Mouse (Mus musculus) testis, adult 10 weeks (tissue): ENCODE results near the gene Srcin1. TPM values are rescaled to one million over a fixed set of nuclear protein-coding genes. Genes with fewer than 3 reads are reported as not detected.

Experiments used
- polyA plus RNA-seq: library from polyadenylated mRNA; stranded (reverse); fragments of 350-450 nt; fragmentation: Illumina TruSeq; extraction: RNeasy Lipid Tissue Mini Kit (QIAGEN cat#74804); gene quantifications from one replicate; pipeline ENCODE4 v1.2.3, GENCODE M21; 2014; ENCODE audit warnings: low read depth, low replicate concordance

Srcin1 gene
- 0.73 TPM for polyA plus RNA-seq

DNA sequence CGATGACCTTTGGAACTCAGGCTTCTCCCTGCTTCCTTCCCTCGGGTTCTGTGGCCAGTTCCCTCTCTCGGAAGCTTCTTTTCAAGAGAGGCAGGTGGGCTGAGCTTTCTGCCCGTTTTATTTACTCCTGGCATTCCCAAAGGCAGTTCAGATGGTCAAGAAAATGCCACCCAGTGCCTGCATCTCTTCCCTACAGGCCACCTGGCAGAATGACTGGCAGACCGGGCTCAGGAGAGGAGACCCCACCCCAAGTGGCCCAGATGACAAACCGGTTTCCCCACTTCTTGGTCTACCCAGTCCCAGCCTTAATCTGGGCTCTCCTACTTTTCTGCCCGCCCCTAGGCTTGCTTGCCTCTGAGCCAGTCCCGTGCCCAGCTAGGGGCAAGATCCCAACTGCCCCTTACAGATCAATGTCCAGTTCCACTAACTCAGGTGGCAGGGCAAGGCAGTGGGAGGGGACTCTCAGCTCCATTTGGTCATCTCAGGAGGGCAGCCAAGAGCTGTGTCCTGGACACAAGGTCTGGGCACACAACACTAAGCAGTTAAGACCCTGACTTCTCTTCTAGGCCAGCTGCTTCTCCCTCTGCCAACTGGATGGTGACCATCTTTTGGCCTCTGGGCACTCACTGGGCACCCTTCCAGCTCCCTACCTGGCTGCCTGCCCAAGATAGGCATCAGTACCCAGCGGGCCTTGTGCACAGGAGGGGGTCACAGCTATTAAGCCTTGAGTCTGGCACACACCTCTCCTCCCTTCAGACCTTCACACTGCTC lies at the start of gene Srcin1:
TSS of gene Srcin1 (minus strand) at position 51 of the 771 bp plus-strand sequence.

GRCm38 (mm10) chr11:97499865-97500719 lies 75.9 kb downstream of the Srcin1 start, which contains the start of gene 4933428G20Rik:
TSS of gene 4933428G20Rik (minus strand) at chr11:97500340.

Other genes with a start within 250 kb of the Srcin1 start
- gene Gpr179, start 224.1 kb downstream of the Srcin1 start, polyA plus RNA-seq: 0.32 TPM
- 36.5 TPM for gene Socs7, start 213.6 kb downstream of the Srcin1 start, polyA plus RNA-seq
- gene Arhgap23, start 160.7 kb downstream of the Srcin1 start, polyA plus RNA-seq: 4.0 TPM
- 3.6 TPM for gene 4933428G20Rik, start 75.8 kb downstream of the Srcin1 start, polyA plus RNA-seq
- gene Epop, start 53.5 kb upstream of the Srcin1 start, polyA plus RNA-seq: not detected
- gene Mllt6, start 87.2 kb upstream of the Srcin1 start, polyA plus RNA-seq: 2.0 TPM
- 2.2 TPM for gene Cisd3, start 109.6 kb upstream of the Srcin1 start, polyA plus RNA-seq
- gene Pcgf2, start 124.3 kb upstream of the Srcin1 start, polyA plus RNA-seq: 0.76 TPM
- 7.3 TPM for gene Psmb3, start 127.2 kb upstream of the Srcin1 start, polyA plus RNA-seq
- gene Pip4k2b, start 168.5 kb upstream of the Srcin1 start, polyA plus RNA-seq: 1.6 TPM
- 8.3 TPM for gene Cwc25, start 190.4 kb upstream of the Srcin1 start, polyA plus RNA-seq
- 13.8 TPM for gene 1700001P01Rik, start 199.7 kb upstream of the Srcin1 start, polyA plus RNA-seq
- 677 TPM for gene Rpl23, start 206.3 kb upstream of the Srcin1 start, polyA plus RNA-seq
- 8.6 TPM for gene Lasp1, start 222.8 kb upstream of the Srcin1 start, polyA plus RNA-seq